Mouse (Mus musculus): ENCODE data around the gene Cct8.

DNA sequence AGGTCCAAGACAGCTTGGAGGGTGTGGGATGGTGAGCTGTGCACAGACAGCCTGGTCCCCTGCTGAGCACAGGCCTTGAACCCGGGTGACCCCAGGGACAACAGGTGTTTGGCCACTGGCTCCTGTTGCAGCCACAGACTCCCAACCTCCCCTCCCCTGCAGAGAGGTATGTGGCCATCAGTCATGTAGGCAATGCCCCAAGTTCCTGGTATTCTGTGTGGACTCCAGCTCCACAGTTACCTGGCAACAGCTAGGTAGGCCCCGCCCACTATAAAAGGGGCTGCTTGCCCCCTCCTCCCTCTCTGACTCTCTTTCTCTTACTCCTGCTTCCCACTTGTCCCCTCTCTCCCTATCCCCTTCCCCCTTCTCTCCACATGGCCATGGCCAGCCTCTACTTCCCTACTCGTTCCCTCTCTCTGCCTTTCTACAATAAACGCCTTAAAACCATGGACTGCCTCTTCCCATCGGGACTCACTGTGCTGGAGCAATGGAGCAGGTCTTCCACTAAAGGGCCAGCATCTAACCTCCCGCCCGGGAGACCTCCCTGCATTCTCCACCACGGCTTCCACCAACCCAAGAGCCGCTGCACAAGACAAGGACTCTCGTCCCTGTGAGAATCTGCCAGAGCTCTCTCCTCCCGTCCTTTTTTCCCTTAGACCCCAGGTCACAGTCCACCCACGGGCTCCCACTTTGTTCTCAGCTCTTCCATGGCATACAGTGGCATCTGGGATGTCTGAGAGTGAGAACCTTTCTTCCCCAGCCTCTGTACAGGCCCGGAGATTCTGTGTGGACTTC, 60.1 kb downstream of the Cct8 start:
- TF ChIP-seq CTCF (IDR thresholded peaks at IDR 0.05; ENCODE audit: low read depth, low read length) (no peak), POLR2A (IDR thresholded peaks at IDR 0.05; ENCODE audit: borderline replicate concordance, low read depth, low read length) (no peak)

All from bone marrow macrophage, adult 2 months (primary cell).